Mouse (Mus musculus): ENCODE results near the gene Asic2.

- TF ChIP-seq CTCF (IDR thresholded peaks at IDR 0.05; ENCODE audit: borderline replicate concordance, insufficient read depth, low read length), result no peak
- no peak for TF ChIP-seq POLR2A (IDR thresholded peaks at IDR 0.05; ENCODE audit: low read depth, low read length)
Measured at GRCm38 (mm10) chr11:81966626-81967289, 1.5 kb downstream of the Asic2 start.

All from embryonic fibroblast, embryonic 13.5 days (primary cell).